Mouse (Mus musculus) myocyte (in vitro differentiated cells): ENCODE results near the gene Tcea3. TPM values are rescaled to one million over a fixed set of nuclear protein-coding genes. Genes with fewer than 3 reads are reported as not detected.

Source experiments
- H3K27me3 ChIP-seq: one replicate; pipeline ENCODE4 v1.6.1; 2011; ENCODE audit not compliant: control insufficient read depth, insufficient read depth, insufficient read length
- H3K36me3 ChIP-seq: one replicate; pipeline ENCODE4 v1.6.1; 2011; ENCODE audit not compliant: control insufficient read depth, insufficient read depth
- H3K4me2 ChIP-seq: one replicate; pipeline ENCODE4 v1.6.1; 2011; ENCODE audit warnings: low read depth, control low read depth
- H3K4me3 ChIP-seq: one replicate; pipeline ENCODE4 v1.5.1; 2011; ENCODE audit warnings: mild to moderate bottlenecking, control low read depth, moderate library complexity
- H3K79me2 ChIP-seq: one replicate; pipeline ENCODE4 v1.6.1; 2011; ENCODE audit not compliant: control insufficient read depth, insufficient read depth
- H3ac ChIP-seq: one replicate; pipeline ENCODE4 v1.6.1; 2011; ENCODE audit not compliant: control insufficient read depth, insufficient read length
- CEBPB ChIP-seq: IDR thresholded peaks from 2 replicates; pipeline ENCODE4 v1.6.1; 2011; ENCODE audit warnings: mild to moderate bottlenecking, moderate library complexity; ENCODE audit not compliant: poor library complexity, insufficient read depth, severe bottlenecking
- E2F4 ChIP-seq: IDR thresholded peaks from one replicate; pipeline ENCODE4 v1.6.1; 2011; ENCODE audit warnings: mild to moderate bottlenecking, control low read depth, moderate library complexity; ENCODE audit not compliant: insufficient read depth
- MAX ChIP-seq: IDR thresholded peaks from one replicate; pipeline ENCODE4 v1.6.1; 2011; ENCODE audit warnings: low read depth, mild to moderate bottlenecking, control low read depth
- MYOD1 ChIP-seq, 3 experiments: IDR thresholded peaks; one replicate each; pipeline ENCODE4 v1.6.1; 2011; ENCODE audit warnings: control low read depth in 2 of 3, low read depth in 2 of 3, mild to moderate bottlenecking in 2 of 3, moderate library complexity in 1 of 3; ENCODE audit not compliant: insufficient read length in 2 of 3, control insufficient read depth in 1 of 3
- MYOG ChIP-seq, 3 experiments: IDR thresholded peaks; one replicate each; pipeline ENCODE4 v1.6.1; 2011; ENCODE audit warnings: control low read depth in 2 of 3, low read depth in 2 of 3, mild to moderate bottlenecking in 2 of 3; ENCODE audit not compliant: insufficient read length in 2 of 3, control insufficient read depth in 1 of 3, insufficient read depth in 1 of 3
- POLR2A ChIP-seq: IDR thresholded peaks from one replicate; pipeline ENCODE4 v1.6.1; 2011; ENCODE audit warnings: low read depth, mild to moderate bottlenecking, control low read depth, moderate library complexity; ENCODE audit not compliant: insufficient read length
- POLR2AphosphoS2 ChIP-seq: IDR thresholded peaks from one replicate; pipeline ENCODE4 v1.6.1; 2011; ENCODE audit warnings: low read depth, control low read depth; ENCODE audit not compliant: insufficient read length
- REST ChIP-seq: IDR thresholded peaks from one replicate; pipeline ENCODE4 v1.6.1; 2011; ENCODE audit warnings: mild to moderate bottlenecking, control low read depth, moderate library complexity; ENCODE audit not compliant: insufficient read depth, insufficient read length
- SRF ChIP-seq: IDR thresholded peaks from one replicate; pipeline ENCODE4 v1.6.1; 2011; ENCODE audit warnings: low read depth; ENCODE audit not compliant: control insufficient read depth, insufficient read length
- TCF12 ChIP-seq: IDR thresholded peaks from one replicate; pipeline ENCODE4 v1.6.1; 2011; ENCODE audit warnings: mild to moderate bottlenecking, control low read depth; ENCODE audit not compliant: poor library complexity, insufficient read depth, severe bottlenecking
- TCF3 ChIP-seq: IDR thresholded peaks from one replicate; pipeline ENCODE4 v1.6.1; 2011; ENCODE audit warnings: low read depth, control low read depth; ENCODE audit not compliant: insufficient read length
- USF1 ChIP-seq: IDR thresholded peaks from one replicate; pipeline ENCODE4 v1.6.1; 2011; ENCODE audit warnings: low read depth, mild to moderate bottlenecking, control low read depth, moderate library complexity
- polyA plus RNA-seq: library from polyadenylated mRNA; unstranded; fragments of >200 nt; fragmentation: generic; extraction: Trizol; gene quantifications from one replicate; pipeline ENCODE4 v1.2.1, GENCODE M21; 2012; ENCODE audit warnings: missing spikeins

Tcea3 gene
- 5.5 TPM for polyA plus RNA-seq

DNA sequence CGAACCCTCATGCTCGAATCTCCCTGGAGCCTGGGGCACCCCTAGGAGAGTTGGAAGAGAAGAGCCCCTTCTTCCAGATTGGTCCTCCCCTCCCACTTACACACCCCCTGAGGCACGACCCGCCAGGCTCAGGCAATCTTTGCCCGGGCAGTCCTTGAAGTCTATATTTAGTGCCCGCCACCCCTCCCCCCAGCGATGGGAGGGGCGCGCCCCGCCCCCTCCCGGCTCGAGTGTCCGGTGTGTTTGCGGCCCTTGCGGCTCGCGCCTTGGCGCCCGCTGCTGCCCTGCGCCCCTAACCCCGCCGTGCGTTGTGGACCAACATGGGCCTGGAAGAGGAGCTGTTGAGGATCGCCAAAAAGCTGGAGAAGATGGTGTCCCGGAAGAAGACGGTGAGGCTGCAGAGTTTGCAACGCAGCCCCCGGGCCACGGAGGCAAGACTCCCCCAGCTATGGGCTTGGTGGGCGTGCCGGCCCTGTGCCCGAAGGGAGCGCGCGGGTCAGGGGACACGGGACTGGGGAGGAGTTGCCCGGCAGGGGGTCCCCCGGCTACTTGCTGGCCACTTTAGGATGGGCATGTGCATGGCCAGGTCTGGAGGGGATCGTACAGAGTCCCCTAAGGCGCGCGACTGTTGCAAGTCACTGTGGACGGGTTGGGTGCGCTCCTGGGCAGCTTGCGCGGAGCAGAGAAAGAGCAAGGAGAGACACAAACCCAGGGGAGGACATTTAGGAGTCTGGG is at the start of gene Tcea3:
Gene Tcea3 (plus strand): TSS at position 1 of the 735 bp plus-strand sequence.
- Histone ChIP-seq H3K79me2 (no peaks in the 10 kb centered on the region), H3K4me3 (peak within 1 kb of the TSS; percentile 19), H3ac (peak within 1 kb of the TSS; percentile 16), H3K4me2 (peak within 1 kb of the TSS; percentile 91), H3K27me3 (no peaks in the 10 kb centered on the region), H3K36me3 (no peaks in the 10 kb centered on the region)
- TF ChIP-seq MYOD1 (IDR thresholded peaks at IDR 0.05; ENCODE audit: control insufficient read depth in 1 of 3, insufficient read length in 2 of 3, low read depth in 2 of 3) (peak in 1 of 3 experiments; percentile 10), POLR2A (no peak)

DNA sequence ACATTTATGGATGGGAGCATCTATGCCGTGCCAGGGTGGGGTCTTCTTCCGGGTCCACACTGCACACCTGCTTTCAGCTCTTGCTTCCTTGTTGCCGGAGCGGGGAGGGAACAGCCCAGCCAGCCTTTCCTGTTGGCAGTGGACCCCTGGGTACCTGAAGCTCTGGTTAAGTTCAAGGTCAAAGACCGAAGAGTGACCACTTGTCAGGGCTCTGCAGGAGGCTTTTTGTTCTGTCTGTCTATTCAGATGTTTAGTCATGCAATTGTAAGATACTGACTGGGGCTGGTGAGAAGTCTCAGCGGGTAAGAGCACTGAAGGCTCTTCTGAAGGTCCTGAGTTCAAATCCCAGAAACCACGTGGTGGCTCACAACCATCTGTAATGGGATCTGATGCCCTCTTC is 48.7 kb upstream of the Tcea3 start:
- Histone ChIP-seq H3K27me3 (no peaks in the 10 kb centered on the region), H3K4me2 (no peak overlapping the region), H3K36me3 (peaks cover 16% of the 10 kb centered on the region), H3ac (no peak overlapping the region), H3K79me2 (no peaks in the 10 kb centered on the region), H3K4me3 (no peak overlapping the region)
- TF ChIP-seq POLR2AphosphoS2 (peak; percentile 26), CEBPB (no peak)

DNA sequence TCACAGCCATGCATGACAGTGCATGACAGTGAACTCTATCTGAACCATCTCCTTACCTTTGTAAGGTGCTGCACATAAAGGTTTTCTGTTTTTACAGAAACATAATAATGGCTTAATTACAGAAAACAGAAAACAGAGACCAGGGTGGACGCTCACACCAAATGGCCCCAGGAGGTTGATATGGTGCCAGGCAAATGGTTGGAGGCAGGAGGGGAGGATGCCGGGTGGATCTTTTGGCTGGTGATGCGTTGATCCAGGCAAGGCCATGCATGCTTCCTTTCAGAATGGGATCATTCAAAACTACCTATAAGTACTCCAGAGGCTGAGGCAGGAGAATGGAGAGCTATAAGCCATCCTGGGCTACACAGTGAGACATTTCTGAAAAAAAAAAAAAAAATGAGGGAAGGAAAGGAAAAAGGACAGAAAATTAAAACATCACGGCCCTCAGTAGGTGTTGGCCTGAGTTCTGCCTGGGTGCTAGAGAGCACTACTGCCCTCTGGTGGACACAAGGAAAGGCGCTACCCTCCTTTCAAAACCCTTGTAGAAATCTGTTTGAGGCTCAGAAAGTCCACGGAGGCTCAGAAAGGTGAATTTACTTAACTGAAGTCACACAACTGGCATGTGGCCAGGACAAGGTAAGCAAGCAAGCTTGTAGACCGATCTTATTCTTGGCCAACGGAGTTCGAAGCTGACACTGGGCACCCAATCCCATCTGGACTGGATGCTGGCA is 47.8 kb upstream of the Tcea3 start:
- Histone ChIP-seq H3ac (no peak overlapping the region), H3K4me3 (no peak overlapping the region), H3K79me2 (no peaks in the 10 kb centered on the region), H3K27me3 (no peaks in the 10 kb centered on the region), H3K4me2 (no peak overlapping the region), H3K36me3 (peaks cover 7% of the 10 kb centered on the region)
- TF ChIP-seq MAX (no peak), USF1 (no peak), REST (no peak), CEBPB (no peak), SRF (no peak), MYOG (IDR thresholded peaks at IDR 0.05; ENCODE audit: control insufficient read depth in 1 of 3, insufficient read depth in 1 of 3, insufficient read length in 2 of 3, low read depth in 2 of 3) (no peak), POLR2AphosphoS2 (no peak), TCF3 (no peak), POLR2A (no peak), TCF12 (no peak), E2F4 (no peak), MYOD1 (IDR thresholded peaks at IDR 0.05; ENCODE audit: control insufficient read depth in 1 of 3, insufficient read length in 2 of 3, low read depth in 2 of 3) (no peak)

DNA sequence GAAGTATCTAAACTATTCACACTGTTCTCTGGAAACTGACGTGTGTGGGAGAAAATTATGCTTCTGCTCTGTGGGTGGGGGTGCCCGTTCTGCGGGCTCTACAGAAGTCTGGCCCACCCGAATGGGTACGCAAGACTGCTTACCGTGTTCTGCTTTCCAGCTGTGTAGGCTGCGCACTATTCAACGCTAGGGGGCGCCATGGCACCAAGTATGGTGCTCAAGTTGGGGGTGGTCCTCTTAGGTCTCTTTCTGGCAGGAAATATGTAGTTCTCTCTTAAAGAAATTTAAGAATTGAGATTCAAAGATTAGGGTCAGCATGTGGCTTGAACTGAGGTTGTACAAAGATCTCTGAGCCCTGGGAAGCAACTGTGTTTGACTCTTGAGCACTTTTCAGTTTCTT is 45.0 kb upstream of the Tcea3 start:
- TF ChIP-seq CEBPB (no peak), REST (no peak), TCF12 (no peak), POLR2AphosphoS2 (no peak), MYOG (IDR thresholded peaks at IDR 0.05; ENCODE audit: control insufficient read depth in 1 of 3, insufficient read depth in 1 of 3, insufficient read length in 2 of 3, low read depth in 2 of 3) (no peak), TCF3 (no peak), E2F4 (no peak), POLR2A (no peak), MYOD1 (IDR thresholded peaks at IDR 0.05; ENCODE audit: control insufficient read depth in 1 of 3, insufficient read length in 2 of 3, low read depth in 2 of 3) (no peak), SRF (no peak), MAX (no peak), USF1 (no peak)
- Histone ChIP-seq H3K4me3 (no peak overlapping the region), H3K4me2 (no peak overlapping the region), H3K27me3 (no peaks in the 10 kb centered on the region), H3ac (no peak overlapping the region), H3K79me2 (no peaks in the 10 kb centered on the region), H3K36me3 (no peaks in the 10 kb centered on the region)

DNA sequence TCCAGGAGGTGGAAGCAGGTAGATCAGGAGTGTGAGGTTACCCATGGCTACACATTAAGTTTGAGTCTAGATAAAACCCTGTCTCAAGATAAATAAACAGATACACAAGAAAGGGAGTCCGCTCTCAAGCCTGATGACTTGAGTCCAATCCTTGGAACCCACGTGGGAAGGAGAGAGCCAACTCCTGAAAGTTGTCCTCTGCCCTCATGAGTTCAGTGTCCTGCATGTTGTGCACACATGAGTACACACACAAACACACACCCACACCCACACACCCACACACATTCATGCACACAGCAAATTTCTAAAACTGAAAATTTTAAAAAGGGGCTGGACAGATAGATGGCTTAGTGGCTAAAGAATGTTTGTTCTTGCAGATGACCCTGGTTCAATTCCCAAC is 42.8 kb upstream of the Tcea3 start:
- Histone ChIP-seq H3K4me3 (no peak overlapping the region), H3K79me2 (no peaks in the 10 kb centered on the region), H3ac (no peak overlapping the region), H3K4me2 (no peak overlapping the region), H3K36me3 (no peaks in the 10 kb centered on the region), H3K27me3 (no peaks in the 10 kb centered on the region)
- TF ChIP-seq TCF12 (no peak), E2F4 (no peak), MYOG (IDR thresholded peaks at IDR 0.05; ENCODE audit: control insufficient read depth in 1 of 3, insufficient read depth in 1 of 3, insufficient read length in 2 of 3, low read depth in 2 of 3) (no peak), MYOD1 (IDR thresholded peaks at IDR 0.05; ENCODE audit: control insufficient read depth in 1 of 3, insufficient read length in 2 of 3, low read depth in 2 of 3) (no peak), SRF (no peak), USF1 (no peak), CEBPB (no peak), POLR2A (no peak), REST (no peak), POLR2AphosphoS2 (no peak), TCF3 (no peak), MAX (no peak)
